Mouse (Mus musculus) liver, embryonic 11.5 days (tissue): ENCODE data around the gene Plppr3. TPM values are rescaled to one million over a fixed set of nuclear protein-coding genes. Genes with fewer than 3 reads are reported as not detected.

Experiments
- ATAC-seq: fragments of 200-750 bp; cut with Nextera tagmentation; replicated peaks from 2 replicates; pipeline ENCODE4 v1.8.0; 2017; ENCODE audit warnings: moderate number of reproducible peaks, mild to moderate bottlenecking, moderate TSS enrichment, moderate library complexity; ENCODE audit not compliant: low FRiP score
- DNase-seq: peaks from one replicate; pipeline ENCODE4 v3.0.0-alpha.2; 2017; ENCODE audit warnings: low spot score
- H3K27ac ChIP-seq: fragments of 300-500 bp; sonication (generic); 2 replicates; pipeline ENCODE4 v1.5.1; 2014; ENCODE audit warnings: mild to moderate bottlenecking, low read depth, low read length, control low read depth
- H3K27me3 ChIP-seq: fragments of 300-500 bp; sonication (generic); replicated peaks from 2 replicates; pipeline ENCODE4 v1.6.1; 2014; ENCODE audit warnings: low read length, mixed read lengths; ENCODE audit not compliant: control insufficient read depth, insufficient read depth
- H3K36me3 ChIP-seq: fragments of 300-500 bp; sonication (generic); 2 replicates; pipeline ENCODE4 v1.6.1; 2014; ENCODE audit warnings: mild to moderate bottlenecking, low read length, moderate library complexity, mixed read lengths; ENCODE audit not compliant: control insufficient read depth, insufficient read depth
- H3K4me1 ChIP-seq: fragments of 300-500 bp; sonication (generic); replicated peaks from 2 replicates; pipeline ENCODE4 v1.6.1; 2014; ENCODE audit warnings: low read length, mixed read lengths; ENCODE audit not compliant: control insufficient read depth, insufficient read depth
- H3K4me2 ChIP-seq: fragments of 300-500 bp; sonication (generic); 2 replicates; pipeline ENCODE4 v1.6.1; 2014; ENCODE audit warnings: mild to moderate bottlenecking, control low read depth, moderate library complexity
- H3K4me3 ChIP-seq: fragments of 300-500 bp; sonication (generic); 2 replicates; pipeline ENCODE4 v1.5.1; 2014; ENCODE audit warnings: low read depth, low read length, control low read depth
- H3K9ac ChIP-seq: fragments of 300-500 bp; sonication (generic); 2 replicates; pipeline ENCODE4 v1.6.1; 2014; ENCODE audit warnings: low read depth, low read length, control low read depth
- H3K9me3 ChIP-seq: fragments of 300-500 bp; sonication (generic); 2 replicates; pipeline ENCODE4 v1.6.1; 2016; ENCODE audit warnings: low read length, inconsistent platforms, mixed read lengths; ENCODE audit not compliant: control insufficient read depth
- WGBS: fragments of 180-500 bp; shearing (Covaris S2); extraction: QIAGEN DNeasy Blood & Tissue Kit; methylation state at CpG from one replicate; pipeline ENCODE4 v1.1.7; 2014; 5-methylcytosine and 5-hydroxymethylcytosine counted together
- microRNA-seq: library from miRNA; unstranded; fragments of <30 nt; microRNA quantifications from one replicate; pipeline ENCODE4, GENCODE M21; 2017; ENCODE audit warnings: borderline number of aligned reads
- polyA plus RNA-seq: library from polyadenylated mRNA; unstranded; fragments of >200 nt; fragmentation: Nextera tagmentation; extraction: Ambion mirVana; gene quantifications from 2 replicates; pipeline ENCODE4 v1.2.1, GENCODE M21; 2014

Plppr3 gene
- polyA plus RNA-seq, 1 experiment from 2014 or later: 20.9 TPM

DNA sequence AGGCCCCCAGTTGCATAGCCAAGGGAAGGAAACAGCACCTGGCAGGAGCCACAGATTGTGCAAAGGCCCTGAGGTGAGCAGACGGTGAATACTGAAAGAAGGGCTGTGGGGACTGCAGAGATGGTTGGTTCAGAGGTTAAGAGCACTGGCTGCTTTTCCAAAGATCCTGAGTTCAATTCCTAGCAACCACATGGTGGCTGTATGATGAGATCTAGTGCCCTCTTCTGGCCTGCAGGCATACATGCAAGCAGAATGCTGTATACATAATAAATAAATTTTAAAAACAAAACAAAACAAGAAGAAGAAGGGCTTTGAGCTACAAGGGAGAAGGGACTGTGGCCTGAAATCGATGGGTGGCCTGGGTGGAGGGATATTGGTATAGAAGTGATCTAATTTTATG, 57.3 kb downstream of the Plppr3 start:
- DNase-seq: no peak
- Histone ChIP-seq H3K9ac (no peak overlapping the region), H3K4me2 (no peak overlapping the region), H3K4me1 (0 out of 2 replicates have a peak, but pooled peaks cover 2% of the 10 kb centered on the region), H3K36me3 (no peaks in the 10 kb centered on the region), H3K4me3 (no peak overlapping the region), H3K27ac (no peak overlapping the region), H3K9me3 (no peaks in the 10 kb centered on the region), H3K27me3 (no peaks in the 10 kb centered on the region)
- no peak for ATAC-seq
- WGBS: 60% methylated on average over 2 of the region's 2 CpGs

DNA sequence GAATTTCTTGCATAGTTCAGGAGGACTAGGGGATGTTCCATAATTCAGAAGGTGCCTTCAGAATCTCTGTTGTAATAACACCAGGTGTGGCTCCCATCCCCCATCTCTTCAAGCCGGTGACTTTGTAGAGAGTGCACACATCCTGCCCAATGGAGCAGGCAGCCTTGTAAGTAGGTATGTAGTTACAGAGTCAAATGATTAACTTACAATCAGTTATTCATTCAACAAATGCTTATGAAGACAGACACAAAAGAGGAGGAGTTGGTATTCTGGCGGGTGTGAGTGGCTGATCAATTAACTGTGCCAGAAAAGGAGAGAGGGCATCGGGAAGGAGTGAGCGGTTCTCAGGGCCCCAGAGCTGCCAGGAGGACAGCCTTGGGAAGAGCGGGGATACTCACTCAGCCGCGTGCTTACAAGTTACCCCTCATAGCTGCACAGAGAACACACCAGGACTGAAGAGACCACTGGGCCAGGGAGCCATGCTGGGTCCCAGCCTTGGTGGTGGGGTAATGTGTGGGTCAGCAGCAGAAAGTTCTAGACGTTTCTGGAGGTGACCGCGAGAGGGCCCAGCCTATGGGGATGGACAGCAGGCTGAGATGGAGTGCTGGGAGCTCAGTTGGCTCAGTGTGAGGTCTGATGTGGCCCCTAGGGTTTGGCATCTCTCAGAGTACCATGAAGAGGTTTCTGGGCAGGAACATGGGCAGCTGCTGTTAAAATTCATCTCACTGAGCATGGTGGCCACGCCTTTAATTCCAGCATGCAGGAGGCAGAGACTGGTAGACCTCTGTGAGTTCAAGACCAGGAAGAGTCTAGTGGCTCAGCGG, 58.6 kb downstream of the Plppr3 start:
- H3K36me3 ChIP-seq: no peaks in the 10 kb centered on the region; the same call in 1 of the 2 replicates
- H3K4me1 ChIP-seq: 0 out of 2 replicates have a peak, but pooled peaks cover 2% of the 10 kb centered on the region
- DNase-seq (no peak), ATAC-seq (no peak)
- H3K9ac ChIP-seq: no peak overlapping the region
- no peaks in the 10 kb centered on the region for H3K27me3 ChIP-seq
- 77% methylated on average over 12 of the region's 12 CpGs for WGBS
- no peak overlapping the region for H3K4me3 ChIP-seq
- H3K9me3 ChIP-seq: no peaks in the 10 kb centered on the region
- no peak overlapping the region for H3K27ac ChIP-seq
- no peak overlapping the region for H3K4me2 ChIP-seq

DNA sequence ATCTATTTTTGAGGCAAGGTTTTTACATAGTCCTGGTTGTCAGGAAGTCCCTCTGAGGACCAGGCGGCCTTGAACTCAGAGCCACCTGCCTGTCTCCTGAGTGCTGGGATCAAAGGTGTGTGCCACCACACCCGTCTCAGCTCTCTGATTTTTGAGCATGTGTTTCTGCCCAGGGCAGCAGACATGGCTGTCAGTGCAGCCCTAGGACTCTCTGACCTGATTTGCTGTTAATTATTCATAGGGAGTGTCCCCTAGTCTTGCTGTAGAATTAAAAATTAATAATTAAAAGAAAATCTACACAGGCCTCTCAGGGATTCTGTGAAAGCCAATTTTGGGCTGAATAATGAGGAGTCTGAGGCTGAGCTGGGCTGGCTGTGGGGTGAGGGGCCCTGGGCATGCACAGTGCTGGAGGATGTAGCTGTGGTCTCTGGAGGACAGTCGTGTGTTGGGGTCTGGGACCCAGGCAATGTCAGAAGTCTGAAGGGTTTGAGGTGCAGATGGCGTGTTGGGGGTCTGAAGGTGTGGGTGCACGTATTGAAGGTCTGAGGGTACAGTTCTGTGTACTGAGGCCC, 60.1 kb downstream of the Plppr3 start:
- H3K4me3 ChIP-seq: no peak overlapping the region
- WGBS: 76% methylated on average over 5 of the region's 5 CpGs
- ATAC-seq: no peak
- H3K36me3 ChIP-seq: no peaks in the 10 kb centered on the region; the same call in 1 of the 2 replicates
- 0 out of 2 replicates have a peak, but pooled peaks cover 2% of the 10 kb centered on the region for H3K4me1 ChIP-seq
- no peaks in the 10 kb centered on the region for H3K9me3 ChIP-seq
- H3K27me3 ChIP-seq: no peaks in the 10 kb centered on the region
- H3K27ac ChIP-seq: no peak overlapping the region
- no peak for DNase-seq
- no peak overlapping the region for H3K9ac ChIP-seq
- no peak overlapping the region for H3K4me2 ChIP-seq

DNA sequence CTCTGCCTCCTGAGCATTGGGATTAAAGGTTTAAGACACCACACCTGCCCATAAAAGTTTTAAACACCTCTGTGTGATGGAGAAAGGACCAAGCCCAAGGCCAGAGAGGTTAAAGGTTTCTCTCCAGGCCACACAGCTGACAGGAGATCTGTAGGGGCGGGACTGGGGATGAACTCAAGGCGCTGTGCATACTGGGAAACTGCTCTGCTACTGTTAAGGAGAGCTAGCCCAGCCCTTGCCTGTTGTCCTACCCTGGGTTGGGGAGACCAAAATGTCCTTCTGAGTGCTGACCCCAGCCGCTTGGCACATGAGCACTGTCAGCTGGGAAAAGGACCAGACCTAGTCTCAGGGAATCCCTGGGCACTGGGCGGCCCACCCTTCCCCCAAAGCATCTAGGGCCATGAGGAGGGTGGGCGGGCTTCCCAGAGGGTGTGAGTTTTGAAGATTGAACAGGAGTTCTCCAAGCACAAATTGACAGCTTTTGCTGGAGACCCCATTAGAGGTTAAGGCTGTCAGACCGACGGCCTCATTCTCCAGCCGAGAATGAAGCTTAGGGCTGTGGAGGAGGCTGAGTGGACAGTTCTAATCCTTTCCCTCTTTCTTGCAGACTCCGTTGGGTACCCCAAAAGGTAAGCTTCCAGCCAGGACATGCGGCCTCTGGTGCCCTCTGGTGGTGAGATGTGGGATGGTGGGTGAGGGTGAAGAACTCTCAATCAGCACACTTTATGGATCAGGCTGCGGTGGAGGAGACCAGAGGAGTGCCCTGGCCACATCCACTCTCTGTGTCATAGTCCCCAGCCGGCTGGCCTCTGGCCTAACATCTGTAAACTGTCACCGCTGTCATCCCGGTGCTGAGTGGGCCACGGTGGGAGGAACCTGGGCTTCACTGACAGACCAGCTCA, 62.4 kb downstream of the Plppr3 start:
- no peaks in the 10 kb centered on the region for H3K9me3 ChIP-seq
- H3K4me2 ChIP-seq: no peak overlapping the region
- H3K9ac ChIP-seq: no peak overlapping the region
- 20% methylated on average over 15 of the region's 15 CpGs for WGBS
- H3K4me1 ChIP-seq: peaks cover 6% of the 10 kb centered on the region
- H3K4me3 ChIP-seq: no peak overlapping the region
- 0 out of 2 replicates have a peak, but pooled peaks have one; percentile 35 for ATAC-seq
- no peak overlapping the region for H3K27ac ChIP-seq
- DNase-seq: peak; percentile 81
- H3K36me3 ChIP-seq: peaks cover 3% of the 10 kb centered on the region; the same call in 1 of the 2 replicates
- H3K27me3 ChIP-seq: no peaks in the 10 kb centered on the region

Small RNAs within 50 kb of the gene (microRNA-seq; reads per million reads assigned to microRNA genes)
- not detected for gene Mir6910

Other genes starting within 250 kb of the Plppr3 start
- 2.0 and 2.1 TPM in 2 replicates for gene Shc2, start 236.7 kb downstream of the Plppr3 start, polyA plus RNA-seq
- gene Odf3l2, start 228.9 kb downstream of the Plppr3 start, polyA plus RNA-seq: not detected in 2 replicates
- 1.1 and 1.4 TPM in 2 replicates for gene Madcam1, start 210.1 kb downstream of the Plppr3 start, polyA plus RNA-seq
- gene Tpgs1, start 205.3 kb downstream of the Plppr3 start, polyA plus RNA-seq: 48.5 and 50.5 TPM in 2 replicates
- gene Cdc34, start 192.4 kb downstream of the Plppr3 start, polyA plus RNA-seq: 213 and 236 TPM in 2 replicates
- 0.16 and 0.45 TPM in 2 replicates for gene Gzmm, start 185.6 kb downstream of the Plppr3 start, polyA plus RNA-seq
- gene Bsg, start 170.1 kb downstream of the Plppr3 start, polyA plus RNA-seq: 992 and 1,001 TPM in 2 replicates
- gene Hcn2, start 158.0 kb downstream of the Plppr3 start, polyA plus RNA-seq: not detected in 2 replicates
- 36.5 and 41.5 TPM in 2 replicates for gene Polrmt, start 128.1 kb downstream of the Plppr3 start, polyA plus RNA-seq
- 0.23 TPM in 1 of 2 replicates, not detected in the other for gene Fgf22, start 119.6 kb downstream of the Plppr3 start, polyA plus RNA-seq
- 105 and 119 TPM in 2 replicates for gene Rnf126, start 107.7 kb downstream of the Plppr3 start, polyA plus RNA-seq
- gene Fstl3, start 97.4 kb downstream of the Plppr3 start, polyA plus RNA-seq: 1.8 and 2.6 TPM in 2 replicates
- 1.5 and 1.7 TPM in 2 replicates for gene Prss57, start 83.7 kb downstream of the Plppr3 start, polyA plus RNA-seq
- gene Palm, start 81.1 kb downstream of the Plppr3 start, polyA plus RNA-seq: 27.6 and 28.6 TPM in 2 replicates
- 0.69 and 1.5 TPM in 2 replicates for gene Misp, start 53.6 kb downstream of the Plppr3 start, polyA plus RNA-seq
- 329 and 336 TPM in 2 replicates for gene Ptbp1, start 20.2 kb downstream of the Plppr3 start, polyA plus RNA-seq
- gene Prtn3, start 158 bp downstream of the Plppr3 start, polyA plus RNA-seq: 50.9 and 52.4 TPM in 2 replicates
- 11.1 and 11.8 TPM in 2 replicates for gene Elane, start 11.6 kb upstream of the Plppr3 start, polyA plus RNA-seq
- gene Cfd, start 16.2 kb upstream of the Plppr3 start, polyA plus RNA-seq: not detected in 2 replicates
- 32.6 and 37.4 TPM in 2 replicates for gene Med16, start 34.3 kb upstream of the Plppr3 start, polyA plus RNA-seq
- 7.4 TPM in 1 of 2 replicates, not detected in the other for gene Gm26602, start 36.2 kb upstream of the Plppr3 start, polyA plus RNA-seq
- 0.66 and 0.75 TPM in 2 replicates for gene Kiss1r, start 42.3 kb upstream of the Plppr3 start, polyA plus RNA-seq
- gene R3hdm4, start 46.6 kb upstream of the Plppr3 start, polyA plus RNA-seq: 99.4 and 104 TPM in 2 replicates
- 10.8 and 12.4 TPM in 2 replicates for gene Arid3a, start 52.4 kb upstream of the Plppr3 start, polyA plus RNA-seq
- 164 and 171 TPM in 2 replicates for gene Wdr18, start 85.5 kb upstream of the Plppr3 start, polyA plus RNA-seq
- 0.10 and 0.14 TPM in 2 replicates for gene Grin3b, start 96.1 kb upstream of the Plppr3 start, polyA plus RNA-seq
- 14.9 and 20.2 TPM in 2 replicates for gene Tmem259, start 109.7 kb upstream of the Plppr3 start, polyA plus RNA-seq
- 115 and 124 TPM in 2 replicates for gene Cnn2, start 114.0 kb upstream of the Plppr3 start, polyA plus RNA-seq
- gene Abca7, start 121.9 kb upstream of the Plppr3 start, polyA plus RNA-seq: 7.7 and 8.6 TPM in 2 replicates
- 29.0 and 29.4 TPM in 2 replicates for gene Arhgap45, start 142.0 kb upstream of the Plppr3 start, polyA plus RNA-seq
- gene Polr2e, start 165.2 kb upstream of the Plppr3 start, polyA plus RNA-seq: 239 and 256 TPM in 2 replicates
- 761 and 762 TPM in 2 replicates for gene Gpx4, start 172.5 kb upstream of the Plppr3 start, polyA plus RNA-seq
- 17.7 and 19.2 TPM in 2 replicates for gene Sbno2, start 230.9 kb upstream of the Plppr3 start, polyA plus RNA-seq
- 25.1 and 33.5 TPM in 2 replicates for gene Stk11, start 241.2 kb upstream of the Plppr3 start, polyA plus RNA-seq